Comparison of ENCODE assay signal across 12 mouse cellular contexts in the genomic region with DNA sequence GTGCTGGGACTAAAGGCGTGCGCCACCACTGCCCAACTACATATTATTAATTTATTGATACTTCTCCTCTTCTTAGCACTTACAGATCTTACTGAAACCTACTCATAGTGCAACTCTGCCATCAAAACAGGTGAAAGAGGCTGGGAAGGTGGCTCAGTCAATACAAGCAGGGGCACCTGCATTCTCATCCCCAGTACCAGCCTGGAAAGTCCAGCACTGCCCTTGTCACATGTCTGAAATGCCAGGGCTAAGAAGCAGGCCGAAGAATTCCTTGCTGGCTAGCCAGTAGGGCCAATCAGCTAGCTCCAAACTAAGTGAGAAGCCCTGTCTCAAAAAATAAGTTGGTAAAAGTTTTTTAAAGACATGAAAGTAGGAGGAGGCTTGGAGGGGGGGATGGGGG. TPM values are rescaled to one million over a fixed set of nuclear protein-coding genes. Genes with fewer than 3 reads are reported as not detected.
DNase-seq lines count a peak whose midpoint lies in the region; ATAC-seq and TF ChIP-seq lines count a peak whose summit lies in the region.
"Had no signal": no experiment of that assay in that cellular context is flagged by ENCODE, and none has a peak within 500 bp of the region (broad histone marks: within the 10 kb centered on the region; RNA-seq: fewer than 3 reads in every experiment).

No protein-coding gene starts in this region.

- no peak overlapping the region for H3K9ac ChIP-seq in heart, embryonic 15.5 days
- H3K9ac ChIP-seq in CH12.LX (ENCODE audit: insufficient read depth, low read depth) = peak overlapping the region; percentile 53; the same call in 1 of the 2 replicates
- H3K9ac ChIP-seq in kidney, embryonic 14.5 days (ENCODE audit: low read depth, low read length) = no peak overlapping the region; the same call in 1 of the 2 replicates
- peak overlapping the region; percentile 10; the same call in 1 of the 2 replicates for H3K9ac ChIP-seq in liver, embryonic 16.5 days (ENCODE audit: low read depth, low read length)
- no peak overlapping the region for H3K9ac ChIP-seq in hindbrain, embryonic 12.5 days
- H3K9ac ChIP-seq in heart, embryonic 12.5 days = no peak overlapping the region

- TF ChIP-seq RAD21 in CH12.LX (IDR thresholded peaks at IDR 0.05; ENCODE audit: low read depth, low read length) = no peak

- no peak for TF ChIP-seq EP300 in CH12.LX (IDR thresholded peaks at IDR 0.05; ENCODE audit: low read length)

- 73% methylated on average over 3 of the region's 3 CpGs for WGBS in heart, embryonic 15.5 days
- WGBS in kidney, embryonic 14.5 days = 88% methylated on average over 3 of the region's 3 CpGs
- WGBS in liver, embryonic 16.5 days (ENCODE audit: insufficient replicate concordance) = 76% methylated on average over 3 of the region's 3 CpGs
- 90% methylated on average over 3 of the region's 3 CpGs for WGBS in hindbrain, embryonic 10.5 days
- WGBS in hindbrain, embryonic 12.5 days = 92% methylated on average over 3 of the region's 3 CpGs
- 84% methylated on average over 3 of the region's 3 CpGs for WGBS in heart, embryonic 12.5 days

- no peak for ATAC-seq in heart, embryonic 15.5 days (replicated peaks; ENCODE audit: insufficient number of reproducible peaks, insufficient read depth, low FRiP score, low read depth)
- no peak for ATAC-seq in kidney, embryonic 14.5 days (ENCODE audit: low FRiP score, low TSS enrichment)
- ATAC-seq in liver, embryonic 16.5 days (ENCODE audit: low read depth) = no peak
- no peak for ATAC-seq in hindbrain, embryonic 12.5 days (ENCODE audit: low FRiP score)
- no peak for ATAC-seq in heart, embryonic 12.5 days (ENCODE audit: insufficient number of reproducible peaks, low FRiP score)
- ATAC-seq: forebrain, embryonic 16.5 days had no signal

- H3K27me3 ChIP-seq in heart, embryonic 15.5 days = no peaks in the 10 kb centered on the region
- H3K27me3 ChIP-seq in CH12.LX (replicated peaks) = no peaks in the 10 kb centered on the region
- H3K27me3 ChIP-seq in kidney, embryonic 14.5 days (ENCODE audit: control insufficient read depth, insufficient read depth, low read length) = no peaks in the 10 kb centered on the region
- H3K27me3 ChIP-seq in liver, embryonic 16.5 days (ENCODE audit: control insufficient read depth, insufficient read depth, low read depth, low read length) = no peaks in the 10 kb centered on the region
- no peaks in the 10 kb centered on the region for H3K27me3 ChIP-seq in hindbrain, embryonic 10.5 days (ENCODE audit: insufficient read depth, poor library complexity, severe bottlenecking)
- no peaks in the 10 kb centered on the region for H3K27me3 ChIP-seq in hindbrain, embryonic 12.5 days
- no peaks in the 10 kb centered on the region for H3K27me3 ChIP-seq in heart, embryonic 12.5 days (replicated peaks)

- intact Hi-C loops in heart, postnatal 36 days (cut with DNase I) = loop anchor here (1.0 to 5.0 kb wide), 2 partner anchors 59 to 80 kb away; a partner anchor contains a TSS

- TF ChIP-seq POLR2A in CH12.LX (IDR thresholded peaks at IDR 0.05; ENCODE audit: low read depth, low read length) = no peak

- H3K27ac ChIP-seq in heart, embryonic 15.5 days = peak overlapping the region; percentile 12; the same call in 1 of the 2 replicates
- peak overlapping the region; percentile 86 for H3K27ac ChIP-seq in CH12.LX (ENCODE audit: insufficient read depth, low read depth)
- H3K27ac ChIP-seq in kidney, embryonic 14.5 days (ENCODE audit: low read depth, low read length) = peak overlapping the region; percentile 66; the same call in 1 of the 2 replicates
- H3K27ac ChIP-seq in liver, embryonic 16.5 days (ENCODE audit: low read length) = peak overlapping the region; percentile 83
- H3K27ac ChIP-seq in hindbrain, embryonic 10.5 days = no peak overlapping the region
- H3K27ac ChIP-seq in hindbrain, embryonic 12.5 days = no peak overlapping the region
- no peak overlapping the region for H3K27ac ChIP-seq in heart, embryonic 12.5 days (ENCODE audit: poor library complexity, severe bottlenecking)

- peaks cover 21% of the 10 kb centered on the region for H3K4me1 ChIP-seq in heart, embryonic 15.5 days (replicated peaks)
- H3K4me1 ChIP-seq in CH12.LX (ENCODE audit: control insufficient read depth in 1 of 2, insufficient read depth in 2 of 2) = peaks cover 9 to 35% of the 10 kb centered on the region in 2 experiments
- peaks cover 6% of the 10 kb centered on the region; the same call in 1 of the 2 replicates for H3K4me1 ChIP-seq in kidney, embryonic 14.5 days (ENCODE audit: control insufficient read depth, insufficient read depth, low read length)
- peaks cover 47% of the 10 kb centered on the region for H3K4me1 ChIP-seq in liver, embryonic 16.5 days (ENCODE audit: control insufficient read depth, low read depth, low read length)
- H3K4me1 ChIP-seq in hindbrain, embryonic 10.5 days (replicated peaks) = peaks cover 20% of the 10 kb centered on the region
- H3K4me1 ChIP-seq in hindbrain, embryonic 12.5 days = peaks cover 20% of the 10 kb centered on the region
- H3K4me1 ChIP-seq in heart, embryonic 12.5 days (replicated peaks) = peaks cover 20% of the 10 kb centered on the region

- H3K36me3 ChIP-seq in heart, embryonic 15.5 days = no peaks in the 10 kb centered on the region
- H3K36me3 ChIP-seq in CH12.LX (replicated peaks in 1 of 2; ENCODE audit: control insufficient read depth in 1 of 2, insufficient read depth in 1 of 2, low read length in 1 of 2) = peaks cover 0 to 7% of the 10 kb centered on the region in 2 experiments
- H3K36me3 ChIP-seq in kidney, embryonic 14.5 days (ENCODE audit: control insufficient read depth, insufficient read depth, low read length) = no peaks in the 10 kb centered on the region; the same call in 1 of the 2 replicates
- no peaks in the 10 kb centered on the region for H3K36me3 ChIP-seq in liver, embryonic 16.5 days (ENCODE audit: control insufficient read depth, insufficient read depth)
- no peaks in the 10 kb centered on the region for H3K36me3 ChIP-seq in hindbrain, embryonic 10.5 days
- H3K36me3 ChIP-seq in hindbrain, embryonic 12.5 days = no peaks in the 10 kb centered on the region; the same call in 1 of the 2 replicates
- peaks cover under 1% of the 10 kb centered on the region; the same call in 1 of the 2 replicates for H3K36me3 ChIP-seq in heart, embryonic 12.5 days

- in situ Hi-C loops in CH12.LX (cut with MboI; ENCODE audit: low pct_ligation_motif_present, low pct_unique_long_range_greater_than_20kb, low sequenced_read_pairs) = no loop called here

- no peak for TF ChIP-seq CTCF in CH12.LX (conservative IDR thresholded peaks at IDR 0.05 in 1 of 2, IDR thresholded peaks at IDR 0.05 in 1 of 2; ENCODE audit: low read depth in 2 of 2, low read length in 2 of 2)

- H3K9me3 ChIP-seq in heart, embryonic 15.5 days (replicated peaks) = no peaks in the 10 kb centered on the region
- no peaks in the 10 kb centered on the region for H3K9me3 ChIP-seq in CH12.LX (replicated peaks; ENCODE audit: low read length)
- H3K9me3 ChIP-seq in kidney, embryonic 14.5 days (ENCODE audit: control insufficient read depth, low read length) = no peaks in the 10 kb centered on the region
- H3K9me3 ChIP-seq in liver, embryonic 16.5 days (replicated peaks; ENCODE audit: control insufficient read depth, low read length) = no peaks in the 10 kb centered on the region
- H3K9me3 ChIP-seq in hindbrain, embryonic 10.5 days = no peaks in the 10 kb centered on the region
- H3K9me3 ChIP-seq in hindbrain, embryonic 12.5 days (replicated peaks) = no peaks in the 10 kb centered on the region
- no peaks in the 10 kb centered on the region for H3K9me3 ChIP-seq in heart, embryonic 12.5 days (replicated peaks)
- H3K9me3 ChIP-seq: G1E had no signal

- no peak overlapping the region for H3K4me2 ChIP-seq in heart, embryonic 15.5 days
- peak overlapping the region; percentile 47 for H3K4me2 ChIP-seq in CH12.LX (ENCODE audit: insufficient read depth, low read depth, poor library complexity, severe bottlenecking)
- H3K4me2 ChIP-seq in kidney, embryonic 14.5 days (replicated peaks; ENCODE audit: low read depth, low read length) = no peak overlapping the region
- H3K4me2 ChIP-seq in liver, embryonic 16.5 days (ENCODE audit: low read depth, low read length) = no peak overlapping the region
- no peak overlapping the region for H3K4me2 ChIP-seq in hindbrain, embryonic 12.5 days (replicated peaks)
- no peak overlapping the region for H3K4me2 ChIP-seq in heart, embryonic 12.5 days

- dilution Hi-C loops in CH12.LX (cut with MboI; ENCODE audit: extremely low pct_ligation_motif_present, extremely low pct_unique_long_range_greater_than_20kb, low sequenced_read_pairs) = no loop called here

- no peak for DNase-seq in heart, postnatal 36 days
- no peak for DNase-seq in CH12.LX (ENCODE audit: extremely low read depth)
- no peak for DNase-seq in hindbrain, embryonic 10.5 days (ENCODE audit: low spot score)

- H3K79me2 ChIP-seq in CH12.LX (replicated peaks; ENCODE audit: control insufficient read depth, extremely low read depth, insufficient read depth, poor library complexity, severe bottlenecking) = peaks cover 6% of the 10 kb centered on the region; the same call in 1 of the 2 replicates

- H3K4me3 ChIP-seq in heart, embryonic 15.5 days = no peak overlapping the region
- no peak overlapping the region for H3K4me3 ChIP-seq in CH12.LX (replicated peaks in 1 of 3; ENCODE audit: low read depth in 2 of 3, low read length in 2 of 3, poor library complexity in 1 of 3)
- no peak overlapping the region for H3K4me3 ChIP-seq in kidney, embryonic 14.5 days (ENCODE audit: low read length)
- no peak overlapping the region for H3K4me3 ChIP-seq in liver, embryonic 16.5 days (ENCODE audit: low read depth, low read length)
- H3K4me3 ChIP-seq in hindbrain, embryonic 10.5 days = no peak overlapping the region
- H3K4me3 ChIP-seq in hindbrain, embryonic 12.5 days = no peak overlapping the region
- no peak overlapping the region for H3K4me3 ChIP-seq in heart, embryonic 12.5 days

RNA-seq across cellular contexts. Expression of a gene that starts 2.2 kb away (rescaled TPM):
- polyA plus RNA-seq in heart, embryonic 15.5 days (2015; fragmentation: Nextera tagmentation; extraction: Ambion mirVana) = 66.2 and 70.2 TPM in 2 replicates
- 100 to 1,000 TPM; 138 to 148 TPM for total RNA-seq in heart, postnatal 36 days (2021)
- total RNA-seq in CH12.LX (2012; rRNA removed) (36.1 and 39.1 TPM in 2 replicates), CH12.LX (2014; rRNA removed) (29.3 and 30.2 TPM in 2 replicates)
- polyA plus RNA-seq in CH12.LX (2012; ENCODE audit: insufficient read length, low read depth) = 29.6 and 32.6 TPM in 2 replicates
- 62.9 and 90.2 TPM in 2 replicates for polyA plus RNA-seq in kidney, embryonic 14.5 days (2014; fragmentation: Nextera tagmentation; extraction: Ambion mirVana)
- 62.0 and 64.7 TPM in 2 replicates for polyA plus RNA-seq in liver, embryonic 16.5 days (2015; fragmentation: Nextera tagmentation; extraction: Ambion mirVana)
- polyA plus RNA-seq in hindbrain, embryonic 10.5 days (2016; fragmentation: Nextera tagmentation; extraction: Ambion mirVana) = 69.5 and 94.1 TPM in 2 replicates
- 104 and 106 TPM in 2 replicates for polyA plus RNA-seq in hindbrain, embryonic 12.5 days (2016; fragmentation: Nextera tagmentation; extraction: Ambion mirVana)
- 73.2 and 78.7 TPM in 2 replicates for polyA plus RNA-seq in heart, embryonic 12.5 days (2016; fragmentation: Nextera tagmentation; extraction: Ambion mirVana)

RNA-seq across cellular contexts. Expression of a gene that starts 2.6 kb away (rescaled TPM):
- 0.82 TPM in 1 of 2 replicates, not detected in the other for polyA plus RNA-seq in heart, embryonic 15.5 days (2015; fragmentation: Nextera tagmentation; extraction: Ambion mirVana)
- not detected for total RNA-seq in heart, postnatal 36 days (2021)
- total RNA-seq in CH12.LX (2012; rRNA removed) (0.34 and 0.63 TPM in 2 replicates), CH12.LX (2014; rRNA removed) (not detected in 2 replicates)
- 0.93 and 1.4 TPM in 2 replicates for polyA plus RNA-seq in CH12.LX (2012; ENCODE audit: insufficient read length, low read depth)
- polyA plus RNA-seq in kidney, embryonic 14.5 days (2014; fragmentation: Nextera tagmentation; extraction: Ambion mirVana) = 0.66 and 1.5 TPM in 2 replicates
- polyA plus RNA-seq in liver, embryonic 16.5 days (2015; fragmentation: Nextera tagmentation; extraction: Ambion mirVana) = 2.0 and 3.2 TPM in 2 replicates
- 0.82 TPM in 1 of 2 replicates, not detected in the other for polyA plus RNA-seq in hindbrain, embryonic 10.5 days (2016; fragmentation: Nextera tagmentation; extraction: Ambion mirVana)
- 0.62 TPM in 1 of 2 replicates, not detected in the other for polyA plus RNA-seq in hindbrain, embryonic 12.5 days (2016; fragmentation: Nextera tagmentation; extraction: Ambion mirVana)
- 0.96 TPM in 1 of 2 replicates, not detected in the other for polyA plus RNA-seq in heart, embryonic 12.5 days (2016; fragmentation: Nextera tagmentation; extraction: Ambion mirVana)
- total RNA-seq: gastrocnemius, postnatal 25 days; left cerebral cortex, postnatal 10 days had no signal

RNA-seq across cellular contexts. Expression of a gene that starts 17.5 kb away (rescaled TPM):
- 34.2 and 42.5 TPM in 2 replicates for polyA plus RNA-seq in heart, embryonic 15.5 days (2015; fragmentation: Nextera tagmentation; extraction: Ambion mirVana)
- total RNA-seq in heart, postnatal 36 days (2021) = 10 to 100 TPM; 12.9 to 13.2 TPM
- 105 and 286 TPM in 2 replicates for total RNA-seq in CH12.LX (2012; rRNA removed)
- total RNA-seq in CH12.LX (2014; rRNA removed) = 113 and 120 TPM in 2 replicates
- 144 and 149 TPM in 2 replicates for polyA plus RNA-seq in CH12.LX (2012; ENCODE audit: insufficient read length, low read depth)
- polyA plus RNA-seq in kidney, embryonic 14.5 days (2014; fragmentation: Nextera tagmentation; extraction: Ambion mirVana) = 25.0 and 37.1 TPM in 2 replicates
- polyA plus RNA-seq in liver, embryonic 16.5 days (2015; fragmentation: Nextera tagmentation; extraction: Ambion mirVana) = 41.2 and 42.5 TPM in 2 replicates
- 15.4 and 18.5 TPM in 2 replicates for polyA plus RNA-seq in hindbrain, embryonic 10.5 days (2016; fragmentation: Nextera tagmentation; extraction: Ambion mirVana)
- 22.3 and 23.6 TPM in 2 replicates for polyA plus RNA-seq in hindbrain, embryonic 12.5 days (2016; fragmentation: Nextera tagmentation; extraction: Ambion mirVana)
- polyA plus RNA-seq in heart, embryonic 12.5 days (2016; fragmentation: Nextera tagmentation; extraction: Ambion mirVana) = 38.8 and 43.0 TPM in 2 replicates

RNA-seq across cellular contexts. Expression of a gene that starts 17.8 kb away (rescaled TPM):
- polyA plus RNA-seq in heart, embryonic 15.5 days (2015; fragmentation: Nextera tagmentation; extraction: Ambion mirVana) = 80.5 and 81.7 TPM in 2 replicates
- total RNA-seq in heart, postnatal 36 days (2021) = 100 to 1,000 TPM; 188 to 200 TPM
- total RNA-seq in CH12.LX (2012; rRNA removed) (not detected in 2 replicates), CH12.LX (2014; rRNA removed) (not detected in 2 replicates)
- polyA plus RNA-seq in CH12.LX (2012; ENCODE audit: insufficient read length, low read depth) = not detected in 2 replicates
- 0.96 and 1.0 TPM in 2 replicates for polyA plus RNA-seq in kidney, embryonic 14.5 days (2014; fragmentation: Nextera tagmentation; extraction: Ambion mirVana)
- polyA plus RNA-seq in liver, embryonic 16.5 days (2015; fragmentation: Nextera tagmentation; extraction: Ambion mirVana) = 0.74 and 2.0 TPM in 2 replicates
- 0.26 and 0.34 TPM in 2 replicates for polyA plus RNA-seq in hindbrain, embryonic 10.5 days (2016; fragmentation: Nextera tagmentation; extraction: Ambion mirVana)
- 1.4 and 4.2 TPM in 2 replicates for polyA plus RNA-seq in hindbrain, embryonic 12.5 days (2016; fragmentation: Nextera tagmentation; extraction: Ambion mirVana)
- polyA plus RNA-seq in heart, embryonic 12.5 days (2016; fragmentation: Nextera tagmentation; extraction: Ambion mirVana) = 114 and 118 TPM in 2 replicates
- total RNA-seq: G1E; left cerebral cortex, postnatal 10 days had no signal
- polyA plus RNA-seq: forebrain, embryonic 16.5 days; G1E had no signal

RNA-seq across cellular contexts. Expression of a gene that starts 20.3 kb away (rescaled TPM):
- 206 and 216 TPM in 2 replicates for polyA plus RNA-seq in heart, embryonic 15.5 days (2015; fragmentation: Nextera tagmentation; extraction: Ambion mirVana)
- total RNA-seq in heart, postnatal 36 days (2021) = 100 to 1,000 TPM; 250 to 298 TPM
- total RNA-seq in CH12.LX (2012; rRNA removed) = 292 and 335 TPM in 2 replicates
- 338 and 377 TPM in 2 replicates for total RNA-seq in CH12.LX (2014; rRNA removed)
- 638 and 740 TPM in 2 replicates for polyA plus RNA-seq in CH12.LX (2012; ENCODE audit: insufficient read length, low read depth)
- polyA plus RNA-seq in kidney, embryonic 14.5 days (2014; fragmentation: Nextera tagmentation; extraction: Ambion mirVana) = 131 and 142 TPM in 2 replicates
- polyA plus RNA-seq in liver, embryonic 16.5 days (2015; fragmentation: Nextera tagmentation; extraction: Ambion mirVana) = 114 TPM in 2 replicates
- 97.6 and 114 TPM in 2 replicates for polyA plus RNA-seq in hindbrain, embryonic 10.5 days (2016; fragmentation: Nextera tagmentation; extraction: Ambion mirVana)
- polyA plus RNA-seq in hindbrain, embryonic 12.5 days (2016; fragmentation: Nextera tagmentation; extraction: Ambion mirVana) = 132 and 133 TPM in 2 replicates
- polyA plus RNA-seq in heart, embryonic 12.5 days (2016; fragmentation: Nextera tagmentation; extraction: Ambion mirVana) = 211 and 212 TPM in 2 replicates

Comparison
In these comparisons a context has a peak if more than half of its experiments do, and no peak if none do; other contexts are left out.
1. H3K27ac ChIP-seq: peak in heart, embryonic 15.5 days (single experiment), CH12.LX (single experiment), kidney, embryonic 14.5 days (single experiment) and liver, embryonic 16.5 days (single experiment); none in hindbrain, embryonic 10.5 days (single experiment), hindbrain, embryonic 12.5 days (single experiment) and heart, embryonic 12.5 days (single experiment).
2. H3K9ac ChIP-seq: peak in CH12.LX (single experiment) and liver, embryonic 16.5 days (single experiment); none in heart, embryonic 15.5 days (single experiment), kidney, embryonic 14.5 days (single experiment), hindbrain, embryonic 12.5 days (single experiment) and heart, embryonic 12.5 days (single experiment).